In the genomic region with DNA sequence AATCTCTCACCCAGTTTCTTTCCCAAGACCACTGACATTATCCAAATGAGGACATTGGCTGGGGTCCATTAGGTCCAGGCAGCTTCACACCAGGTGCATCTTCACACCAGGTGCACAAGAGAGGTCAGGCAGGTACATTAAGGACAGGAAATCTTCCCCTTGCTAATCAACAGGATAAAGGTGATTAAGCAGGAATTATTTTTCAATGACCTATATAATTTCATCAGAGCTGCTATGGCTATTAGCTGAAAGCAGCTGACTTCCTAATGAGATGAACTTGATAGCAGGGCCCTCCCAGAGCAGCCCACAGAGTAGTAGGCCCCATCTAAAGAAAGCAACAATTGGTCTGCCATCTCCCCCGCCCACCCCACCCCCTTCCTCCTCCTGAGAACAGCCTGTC, we compare ENCODE assay signal across 14 mouse cellular contexts. TPM values are rescaled to one million over a fixed set of nuclear protein-coding genes. Genes with fewer than 3 reads are reported as not detected.
DNase-seq lines count a peak whose midpoint lies in the region; ATAC-seq lines count a peak whose summit lies in the region.
"Had no signal": no experiment of that assay in that cellular context is flagged by ENCODE, and none has a peak within 500 bp of the region (broad histone marks: within the 10 kb centered on the region; RNA-seq: fewer than 3 reads in every experiment).

No protein-coding gene starts in this region.

- DNase-seq in heart, postnatal 10 days = no peak
- DNase-seq in limb, embryonic 11.5 days (ENCODE audit: low spot score) = no peak
- DNase-seq in limb, embryonic 10.5 days (ENCODE audit: low spot score) = no peak
- DNase-seq in intestine, embryonic 14.5 days (ENCODE audit: low spot score) = no peak
- peak; percentile 8 for DNase-seq in retina, embryonic 14.5 days (ENCODE audit: low spot score)
- DNase-seq in left cerebral cortex, postnatal 25 days (ENCODE audit: low spot score in 2 of 2) = no peak
- DNase-seq: cerebellum, adult 9-10 months; thymus, postnatal 4 days had no signal

- ATAC-seq in heart, embryonic 12.5 days (ENCODE audit: insufficient number of reproducible peaks, low FRiP score) = no peak
- ATAC-seq in limb, embryonic 11.5 days (ENCODE audit: insufficient number of reproducible peaks, low FRiP score, low TSS enrichment, low read depth) = no peak
- ATAC-seq in intestine, embryonic 14.5 days (replicated peaks; ENCODE audit: low FRiP score, low TSS enrichment, low read depth) = no peak
- ATAC-seq in megakaryocyte, adult 5-6 weeks (ENCODE audit: poor library complexity, severe bottlenecking) = no peak
- ATAC-seq: forebrain, embryonic 14.5 days; inflammation-experienced regulatory T-cells, adult 6 months had no signal

- H3K4me3 ChIP-seq in heart, embryonic 12.5 days = peak overlapping the region; percentile 64
- no peak overlapping the region for H3K4me3 ChIP-seq in limb, embryonic 11.5 days (ENCODE audit: low read depth, low read length)
- H3K4me3 ChIP-seq in limb, embryonic 10.5 days = no peak overlapping the region
- H3K4me3 ChIP-seq in intestine, embryonic 14.5 days (ENCODE audit: low read depth, low read length) = no peak overlapping the region

- intact Hi-C loops in heart, postnatal 10 days (cut with DNase I) = loop anchor here (2.0 to 5.0 kb wide), 2 partner anchors 25 to 59 kb away; no protein-coding TSS in a partner anchor
- intact Hi-C loops in left cerebral cortex, postnatal 25 days (cut with DNase I) = no loop called here

- peak overlapping the region; percentile 91 for H3K4me2 ChIP-seq in heart, embryonic 12.5 days
- peak overlapping the region; percentile 76; the same call in 1 of the 2 replicates for H3K4me2 ChIP-seq in limb, embryonic 11.5 days (ENCODE audit: low read depth, severe bottlenecking)
- H3K4me2 ChIP-seq in intestine, embryonic 14.5 days (ENCODE audit: low read length) = peak overlapping the region; percentile 68; the same call in 1 of the 2 replicates

- no peaks in the 10 kb centered on the region for H3K9me3 ChIP-seq in heart, embryonic 12.5 days (replicated peaks)
- no peaks in the 10 kb centered on the region for H3K9me3 ChIP-seq in limb, embryonic 11.5 days (ENCODE audit: control insufficient read depth, low read length)
- no peaks in the 10 kb centered on the region for H3K9me3 ChIP-seq in limb, embryonic 10.5 days (replicated peaks)
- no peaks in the 10 kb centered on the region for H3K9me3 ChIP-seq in intestine, embryonic 14.5 days (ENCODE audit: control insufficient read depth, low read length)
- H3K9me3 ChIP-seq: midbrain, embryonic 10.5 days had no signal

- no peak overlapping the region for H3K27ac ChIP-seq in heart, embryonic 12.5 days (ENCODE audit: poor library complexity, severe bottlenecking)
- no peak overlapping the region for H3K27ac ChIP-seq in limb, embryonic 11.5 days (replicated peaks; ENCODE audit: low read depth, low read length)
- H3K27ac ChIP-seq in limb, embryonic 10.5 days = no peak overlapping the region
- H3K27ac ChIP-seq in intestine, embryonic 14.5 days (ENCODE audit: low read depth) = no peak overlapping the region
- H3K27ac ChIP-seq: liver, embryonic 14.5 days; midbrain, embryonic 10.5 days had no signal

- H3K4me1 ChIP-seq in heart, embryonic 12.5 days (replicated peaks) = peaks cover 18% of the 10 kb centered on the region
- H3K4me1 ChIP-seq in limb, embryonic 11.5 days (ENCODE audit: control insufficient read depth, insufficient read depth, low read length) = peaks cover 6% of the 10 kb centered on the region; the same call in 1 of the 2 replicates
- peaks cover 19% of the 10 kb centered on the region for H3K4me1 ChIP-seq in limb, embryonic 10.5 days
- peaks cover 6% of the 10 kb centered on the region for H3K4me1 ChIP-seq in intestine, embryonic 14.5 days (replicated peaks; ENCODE audit: control insufficient read depth, insufficient read depth, low read length)

- 50% methylated on average over 1 of the region's 1 CpGs for WGBS in heart, embryonic 12.5 days
- WGBS in limb, embryonic 11.5 days = 27% methylated on average over 1 of the region's 1 CpGs
- whole genome bisulfite sequencing in limb, embryonic 10.5 days = 42% methylated on average over 1 of the region's 1 CpGs
- 83% methylated on average over 1 of the region's 1 CpGs for WGBS in intestine, embryonic 14.5 days

- H3K36me3 ChIP-seq in heart, embryonic 12.5 days = no peaks in the 10 kb centered on the region
- no peaks in the 10 kb centered on the region for H3K36me3 ChIP-seq in limb, embryonic 11.5 days (ENCODE audit: control insufficient read depth, insufficient read depth, low read length)
- H3K36me3 ChIP-seq in limb, embryonic 10.5 days = no peaks in the 10 kb centered on the region
- H3K36me3 ChIP-seq in intestine, embryonic 14.5 days (ENCODE audit: control insufficient read depth, insufficient read depth, low read length) = no peaks in the 10 kb centered on the region
- H3K36me3 ChIP-seq: midbrain, embryonic 10.5 days had no signal

- no peak overlapping the region for H3K9ac ChIP-seq in heart, embryonic 12.5 days
- no peak overlapping the region for H3K9ac ChIP-seq in limb, embryonic 11.5 days (ENCODE audit: low read length)
- H3K9ac ChIP-seq in intestine, embryonic 14.5 days (ENCODE audit: low read length) = no peak overlapping the region

- no peaks in the 10 kb centered on the region for H3K27me3 ChIP-seq in heart, embryonic 12.5 days (replicated peaks)
- H3K27me3 ChIP-seq in limb, embryonic 11.5 days (ENCODE audit: control insufficient read depth, insufficient read depth, low read length) = peaks cover 8% of the 10 kb centered on the region
- peaks cover 43% of the 10 kb centered on the region for H3K27me3 ChIP-seq in limb, embryonic 10.5 days (ENCODE audit: low read depth, poor library complexity, severe bottlenecking)
- no peaks in the 10 kb centered on the region for H3K27me3 ChIP-seq in intestine, embryonic 14.5 days (replicated peaks; ENCODE audit: control insufficient read depth, insufficient read depth, low read length)

RNA-seq across cellular contexts. Expression of a gene that starts 1.4 kb away (rescaled TPM):
- polyA plus RNA-seq in heart, embryonic 12.5 days (2016; fragmentation: Nextera tagmentation; extraction: Ambion mirVana) = 0.85 and 1.2 TPM in 2 replicates
- 1 to 10 TPM; 4.9 to 6.8 TPM for total RNA-seq in heart, postnatal 10 days (2021)
- polyA plus RNA-seq in limb, embryonic 11.5 days (2014; fragmentation: Nextera tagmentation; extraction: Ambion mirVana) = 0.75 and 0.84 TPM in 2 replicates
- 0.18 and 0.85 TPM in 2 replicates for polyA plus RNA-seq in limb, embryonic 10.5 days (2016; fragmentation: Nextera tagmentation; extraction: Ambion mirVana)
- polyA plus RNA-seq in intestine, embryonic 14.5 days (2014; fragmentation: Nextera tagmentation; extraction: Ambion mirVana) = 1.8 TPM in 2 replicates
- total RNA-seq in megakaryocyte, adult 5-6 weeks (2015) = not detected in 2 replicates
- not detected in 2 replicates for total RNA-seq in megakaryocyte, adult 5-6 weeks (2017)
- under 1 TPM; 0.34 to 0.62 TPM for total RNA-seq in left cerebral cortex, postnatal 25 days (2021)
- polyA plus RNA-seq: midbrain, embryonic 10.5 days had no signal

RNA-seq across cellular contexts. Expression of a gene that starts 1.4 kb away (rescaled TPM):
- 4.6 and 6.1 TPM in 2 replicates for polyA plus RNA-seq in heart, embryonic 12.5 days (2016; fragmentation: Nextera tagmentation; extraction: Ambion mirVana)
- total RNA-seq in heart, postnatal 10 days (2021) = 10 to 100 TPM; 21.2 to 37.3 TPM
- polyA plus RNA-seq in limb, embryonic 11.5 days (2014; fragmentation: Nextera tagmentation; extraction: Ambion mirVana) = 1.5 and 2.2 TPM in 2 replicates
- polyA plus RNA-seq in limb, embryonic 10.5 days (2016; fragmentation: Nextera tagmentation; extraction: Ambion mirVana) = 0.97 and 3.1 TPM in 2 replicates
- polyA plus RNA-seq in intestine, embryonic 14.5 days (2014; fragmentation: Nextera tagmentation; extraction: Ambion mirVana) = 5.3 and 5.7 TPM in 2 replicates
- 0.07 TPM in 1 of 2 replicates, not detected in the other for total RNA-seq in megakaryocyte, adult 5-6 weeks (2015)
- total RNA-seq in megakaryocyte, adult 5-6 weeks (2017) = 0.04 and 0.15 TPM in 2 replicates
- 1 to 10 TPM in 1 of 2 experiments, under 1 TPM in 1; 0.69 to 2.2 TPM for total RNA-seq in left cerebral cortex, postnatal 25 days (2021)
